Mouse (Mus musculus) naive thymus-derived CD4-positive, alpha-beta T cell, adult 5 months (primary cell): Measurements from ENCODE around the gene Cst7. TPM values are rescaled to one million over a fixed set of nuclear protein-coding genes. Genes with fewer than 3 reads are reported as not detected.

Source experiments
- polyA plus RNA-seq: library from polyadenylated mRNA; unstranded; fragments of 100-300 nt; shearing (Covaris generic); gene quantifications from one replicate; pipeline ENCODE4 v1.2.1, GENCODE M21; 2017

The Cst7 gene
- 22.7 TPM for polyA plus RNA-seq

GRCm38 (mm10) chr2:150569847-150570590 lies at the start of gene Cst7:
TSS of gene Cst7 (plus strand) at chr2:150570415.

DNA sequence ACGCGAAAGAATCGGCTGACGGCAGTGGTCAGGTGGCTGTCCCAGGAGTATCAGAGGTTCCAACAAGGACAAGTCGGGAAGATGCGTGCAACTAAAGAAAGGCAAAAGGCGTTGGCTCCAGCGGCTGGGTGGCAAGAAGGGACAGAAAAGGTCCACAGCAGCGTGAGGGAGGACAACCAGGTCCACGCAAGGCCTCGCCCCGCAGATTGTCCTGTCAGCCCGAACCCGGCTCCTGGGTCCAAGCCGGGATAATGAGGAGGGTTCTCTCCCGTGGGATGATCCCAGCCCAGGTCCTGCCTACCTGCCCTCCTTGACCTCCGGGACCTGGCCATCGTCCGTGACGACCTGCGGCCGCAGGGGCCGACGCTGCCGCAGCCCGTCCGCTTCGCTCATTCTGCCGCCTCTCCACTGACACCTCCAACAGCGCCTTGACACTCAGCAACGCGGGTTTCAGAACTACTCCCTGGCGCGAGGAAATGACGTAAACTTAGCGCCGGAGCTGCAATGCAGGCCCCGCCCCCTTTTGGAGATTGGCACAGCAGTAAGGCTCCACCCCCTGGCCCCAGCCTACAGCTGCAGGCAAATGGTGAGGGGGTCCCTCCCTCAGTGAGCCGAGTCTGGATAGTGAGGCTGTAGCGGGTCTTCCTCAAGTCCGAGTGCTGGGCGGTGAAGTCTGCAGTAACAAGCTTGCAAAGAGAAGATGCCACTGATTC lies 38.0 kb downstream of the Cst7 start, which contains the start of gene Apmap:
Apmap (minus strand) TSS at position 481 of the 713 bp plus-strand sequence.

Other genes with a start within 250 kb of the Cst7 start
- gene Gm10130, start 246.7 kb upstream of the Cst7 start, polyA plus RNA-seq, result 5.0 TPM
- 3.5 TPM for gene 3300002I08Rik, start 207.7 kb upstream of the Cst7 start, polyA plus RNA-seq
- gene Zfp442, start 118.9 kb upstream of the Cst7 start, polyA plus RNA-seq, result 1.5 TPM
- gene Zfp345, start 85.3 kb upstream of the Cst7 start, polyA plus RNA-seq, result not detected
- gene Apmap, start 38.2 kb downstream of the Cst7 start, polyA plus RNA-seq, result 37.4 TPM
- gene Acss1, start 98.1 kb downstream of the Cst7 start, polyA plus RNA-seq, result 56.7 TPM
- gene Vsx1, start 118.9 kb downstream of the Cst7 start, polyA plus RNA-seq, result not detected
- gene Entpd6, start 178.6 kb downstream of the Cst7 start, polyA plus RNA-seq, result 69.7 TPM
- gene Pygb, start 216.3 kb downstream of the Cst7 start, polyA plus RNA-seq, result 54.3 TPM